Mouse (Mus musculus): ENCODE data around the gene Zfp110. TPM values are rescaled to one million over a fixed set of nuclear protein-coding genes. Genes with fewer than 3 reads are reported as not detected.
"Not testable (repeated sequence)": the region's sequence is repeated elsewhere in the genome, so short reads cannot be mapped to it uniquely, and the experiment has no call there.

The Zfp110 gene
- 14.6 and 24.9 TPM in 2 replicates for polyA plus RNA-seq (2011; ENCODE audit: insufficient read depth, insufficient read length, low replicate concordance, missing spikeins)

- H3K27ac ChIP-seq (ENCODE audit: control insufficient read depth, insufficient read depth, low read depth, low read length, poor library complexity), result peak within 1 kb of the TSS; percentile 27
- peak within 1 kb of the TSS; percentile 71 for H3K4me3 ChIP-seq (replicated peaks; ENCODE audit: control insufficient read depth, low read depth, low read length)
- TF ChIP-seq POLR2A (IDR thresholded peaks at IDR 0.05; ENCODE audit: borderline replicate concordance, control insufficient read depth, low read depth, low read length), result peak; percentile 82; the same call in 1 of the 2 replicates
- TF ChIP-seq CTCF (IDR thresholded peaks at IDR 0.05; ENCODE audit: control insufficient read depth, insufficient read depth, low read length), result 0 out of 2 replicates have a peak, but pooled peaks have one; percentile 16
Measured at GRCm38 (mm10) chr7:12834162-12835120, at the start of gene Zfp110. Gene Zfp110 (plus strand): TSS chr7:12834761.

DNA sequence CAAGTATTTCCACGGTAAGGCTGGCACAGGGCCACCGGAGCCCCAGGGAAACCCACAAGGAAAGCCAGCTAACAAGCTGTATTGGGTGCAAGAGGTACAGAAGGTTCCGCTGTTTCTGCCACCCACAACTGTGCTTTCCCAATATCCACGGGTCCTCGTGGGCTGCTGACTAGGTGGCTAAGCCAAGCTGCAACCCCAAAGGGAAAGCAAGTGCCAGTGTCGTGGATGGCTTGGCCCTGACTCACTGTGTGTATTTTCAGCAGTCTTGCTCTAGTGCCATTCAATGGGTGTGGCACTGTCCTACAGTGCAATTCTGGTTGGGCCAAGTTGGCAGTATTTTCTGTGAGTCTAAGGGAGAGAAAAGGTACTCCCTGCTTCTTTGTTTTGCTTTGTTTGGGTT, 47.2 kb upstream of the Zfp110 start:
- Histone ChIP-seq H3K4me3 (replicated peaks; ENCODE audit: control insufficient read depth, low read depth, low read length) (no peak overlapping the region), H3K27ac (ENCODE audit: control insufficient read depth, insufficient read depth, low read depth, low read length, poor library complexity) (no peak overlapping the region), H3K4me1 (ENCODE audit: control insufficient read depth, insufficient read depth, low read length) (no peaks in the 10 kb centered on the region)
- TF ChIP-seq CTCF (IDR thresholded peaks at IDR 0.05; ENCODE audit: control insufficient read depth, insufficient read depth, low read length), result no peak
- no peak for TF ChIP-seq POLR2A (IDR thresholded peaks at IDR 0.05; ENCODE audit: borderline replicate concordance, control insufficient read depth, low read depth, low read length)
- WGBS, result 63% methylated on average over 6 of the region's 6 CpGs

More at GRCm38 (mm10) chr7:12834162-12835120, at the start of gene Zfp110:
- 2% methylated on average over 47 of the region's 47 CpGs for WGBS
- H3K4me1 ChIP-seq (ENCODE audit: control insufficient read depth, insufficient read depth, low read length), result no peaks in the 10 kb centered on the region

DNA sequence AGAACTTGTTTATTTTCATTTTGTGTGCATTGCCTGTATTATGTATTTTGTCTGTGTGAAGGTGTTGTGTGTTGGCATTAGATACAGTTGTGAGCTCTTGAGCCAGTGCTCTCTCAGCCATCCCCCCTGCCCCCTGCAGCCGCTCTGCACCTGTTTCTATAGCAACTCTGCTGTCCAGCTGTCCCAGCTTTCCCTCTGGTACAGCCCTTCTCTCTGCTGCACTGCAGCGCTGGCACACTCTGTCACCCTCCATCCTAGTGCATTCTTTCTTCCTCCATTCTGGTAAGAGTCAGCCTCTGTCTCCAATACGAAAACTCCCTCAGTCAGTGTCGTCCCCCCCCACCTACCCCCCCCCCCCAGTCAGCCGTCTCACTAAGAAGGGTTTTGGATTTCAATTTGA, 46.5 kb upstream of the Zfp110 start:
- WGBS, result 41% methylated on average over 5 of the region's 5 CpGs
- no peak overlapping the region for H3K27ac ChIP-seq (ENCODE audit: control insufficient read depth, insufficient read depth, low read depth, low read length, poor library complexity)
- no peak for TF ChIP-seq POLR2A (IDR thresholded peaks at IDR 0.05; ENCODE audit: borderline replicate concordance, control insufficient read depth, low read depth, low read length)
- no peaks in the 10 kb centered on the region for H3K4me1 ChIP-seq (ENCODE audit: control insufficient read depth, insufficient read depth, low read length)
- no peak overlapping the region for H3K4me3 ChIP-seq (replicated peaks; ENCODE audit: control insufficient read depth, low read depth, low read length)

GRCm38 (mm10) chr7:12792624-12793023, 41.9 kb upstream of the Zfp110 start:
- WGBS, result 38% methylated on average over 11 of the region's 11 CpGs
- H3K4me3 ChIP-seq (replicated peaks; ENCODE audit: control insufficient read depth, low read depth, low read length); H3K4me1 ChIP-seq (ENCODE audit: control insufficient read depth, insufficient read depth, low read length); H3K27ac ChIP-seq (ENCODE audit: control insufficient read depth, insufficient read depth, low read depth, low read length, poor library complexity): not testable (repeated sequence)

DNA sequence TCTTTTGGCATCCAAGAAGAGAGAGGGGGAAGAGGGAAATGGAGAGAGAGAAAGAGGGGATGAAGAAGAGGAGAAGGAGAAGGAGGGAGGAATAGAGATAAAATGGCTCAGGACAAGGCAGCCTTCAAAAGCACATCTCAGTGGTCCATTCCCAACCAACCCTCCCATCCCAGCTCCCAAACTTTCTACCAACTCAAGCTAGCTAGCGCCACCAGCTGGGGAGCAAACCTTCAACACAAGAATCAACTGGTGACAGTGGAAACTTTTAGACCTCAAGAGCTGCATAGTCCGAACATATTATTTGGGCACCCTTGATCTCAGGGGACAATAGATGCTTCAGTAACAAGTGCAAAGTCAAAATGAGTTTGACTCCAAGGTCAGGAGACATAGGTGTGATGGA, 36.6 kb upstream of the Zfp110 start:
- 69% methylated on average over 2 of the region's 2 CpGs for WGBS
- no peak for TF ChIP-seq CTCF (IDR thresholded peaks at IDR 0.05; ENCODE audit: control insufficient read depth, insufficient read depth, low read length)
- TF ChIP-seq POLR2A (IDR thresholded peaks at IDR 0.05; ENCODE audit: borderline replicate concordance, control insufficient read depth, low read depth, low read length), result no peak
- no peak overlapping the region for H3K27ac ChIP-seq (ENCODE audit: control insufficient read depth, insufficient read depth, low read depth, low read length, poor library complexity)
- no peak overlapping the region for H3K4me3 ChIP-seq (replicated peaks; ENCODE audit: control insufficient read depth, low read depth, low read length)
- peaks cover under 1% of the 10 kb centered on the region; the same call in 1 of the 2 replicates for H3K4me1 ChIP-seq (ENCODE audit: control insufficient read depth, insufficient read depth, low read length)

- Histone ChIP-seq H3K4me1 (ENCODE audit: control insufficient read depth, insufficient read depth, low read length) (peaks cover 2% of the 10 kb centered on the region; the same call in 1 of the 2 replicates), H3K27ac (ENCODE audit: control insufficient read depth, insufficient read depth, low read depth, low read length, poor library complexity) (no peak overlapping the region), H3K4me3 (replicated peaks; ENCODE audit: control insufficient read depth, low read depth, low read length) (no peak overlapping the region)
- WGBS, result 81% methylated on average over 1 of the region's 1 CpGs
- no peak for TF ChIP-seq CTCF (IDR thresholded peaks at IDR 0.05; ENCODE audit: control insufficient read depth, insufficient read depth, low read length)
- no peak for TF ChIP-seq POLR2A (IDR thresholded peaks at IDR 0.05; ENCODE audit: borderline replicate concordance, control insufficient read depth, low read depth, low read length)
Measured at GRCm38 (mm10) chr7:12799554-12799953, 35.0 kb upstream of the Zfp110 start.

DNA sequence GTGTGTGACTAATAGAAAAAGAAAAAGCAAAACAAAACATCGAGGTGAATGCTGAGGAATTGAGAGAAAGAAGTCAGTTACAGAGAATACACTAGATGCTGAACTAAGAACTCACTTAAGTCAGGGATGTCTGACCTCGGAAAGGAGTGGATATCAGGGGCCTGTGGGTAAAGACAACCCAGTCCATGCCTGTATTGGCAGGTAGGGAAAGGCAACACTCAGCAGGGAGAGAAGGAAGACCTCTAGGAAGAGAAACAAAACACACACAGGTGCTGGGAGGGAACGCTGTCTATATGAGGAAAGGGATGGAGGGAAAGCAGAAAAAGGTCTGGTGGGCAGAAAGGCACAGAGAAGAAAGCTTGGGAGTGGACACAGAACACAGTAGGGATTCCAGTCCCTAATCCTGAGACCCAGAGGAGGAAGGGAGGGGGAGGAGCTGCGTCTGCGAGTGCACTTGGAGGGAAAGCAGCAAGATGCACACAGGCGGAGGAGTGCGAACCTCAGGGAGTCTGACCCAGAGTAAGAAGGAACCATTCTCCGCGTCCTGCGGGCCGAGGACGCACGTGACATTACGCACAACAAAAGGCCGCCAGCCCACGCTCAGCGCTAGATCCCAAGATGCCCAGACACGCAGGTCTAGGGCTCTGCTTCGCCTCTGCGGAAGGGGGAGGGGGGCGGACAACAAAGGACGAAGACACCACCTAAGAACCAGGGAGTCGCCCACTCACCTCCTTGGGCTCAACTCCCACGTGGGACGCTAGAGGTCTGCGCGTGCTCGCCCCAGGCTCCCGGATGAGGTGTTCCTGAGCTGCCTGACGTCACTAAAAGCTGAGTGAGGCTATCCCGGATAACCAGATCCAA, 31.5 kb upstream of the Zfp110 start, which contains the start of gene Zscan18:
TSS of gene Zscan18 (minus strand) at position 770 of the 861 bp plus-strand sequence.
- no peak for TF ChIP-seq CTCF (IDR thresholded peaks at IDR 0.05; ENCODE audit: control insufficient read depth, insufficient read depth, low read length)
- no peak for TF ChIP-seq POLR2A (IDR thresholded peaks at IDR 0.05; ENCODE audit: borderline replicate concordance, control insufficient read depth, low read depth, low read length)
- Histone ChIP-seq H3K27ac (ENCODE audit: control insufficient read depth, insufficient read depth, low read depth, low read length, poor library complexity) (no peak within 1 kb of the TSS), H3K4me1 (ENCODE audit: control insufficient read depth, insufficient read depth, low read length) (peaks cover 2% of the 10 kb centered on the region; the same call in 1 of the 2 replicates), H3K4me3 (replicated peaks; ENCODE audit: control insufficient read depth, low read depth, low read length) (peak within 1 kb of the TSS; percentile 52)
- WGBS, result 7% methylated on average over 31 of the region's 31 CpGs

- peak overlapping the region; percentile 52 for H3K4me3 ChIP-seq (replicated peaks; ENCODE audit: control insufficient read depth, low read depth, low read length)
- H3K4me1 ChIP-seq (ENCODE audit: control insufficient read depth, insufficient read depth, low read length), result peaks cover 2% of the 10 kb centered on the region; the same call in 1 of the 2 replicates
- TF ChIP-seq POLR2A (IDR thresholded peaks at IDR 0.05; ENCODE audit: borderline replicate concordance, control insufficient read depth, low read depth, low read length) (no peak), CTCF (IDR thresholded peaks at IDR 0.05; ENCODE audit: control insufficient read depth, insufficient read depth, low read length) (no peak)
- WGBS, result 1% methylated on average over 16 of the region's 16 CpGs
- H3K27ac ChIP-seq (ENCODE audit: control insufficient read depth, insufficient read depth, low read depth, low read length, poor library complexity), result no peak overlapping the region
Measured at GRCm38 (mm10) chr7:12803727-12804071, 30.9 kb upstream of the Zfp110 start.

Data from bone marrow, adult 2 months (tissue).